Mouse (Mus musculus): Measurements from ENCODE around the gene Cyfip2. TPM values are rescaled to one million over a fixed set of nuclear protein-coding genes. Genes with fewer than 3 reads are reported as not detected.

Cyfip2 gene
- polyA plus RNA-seq, 1 experiment = 0.77 TPM

DNA sequence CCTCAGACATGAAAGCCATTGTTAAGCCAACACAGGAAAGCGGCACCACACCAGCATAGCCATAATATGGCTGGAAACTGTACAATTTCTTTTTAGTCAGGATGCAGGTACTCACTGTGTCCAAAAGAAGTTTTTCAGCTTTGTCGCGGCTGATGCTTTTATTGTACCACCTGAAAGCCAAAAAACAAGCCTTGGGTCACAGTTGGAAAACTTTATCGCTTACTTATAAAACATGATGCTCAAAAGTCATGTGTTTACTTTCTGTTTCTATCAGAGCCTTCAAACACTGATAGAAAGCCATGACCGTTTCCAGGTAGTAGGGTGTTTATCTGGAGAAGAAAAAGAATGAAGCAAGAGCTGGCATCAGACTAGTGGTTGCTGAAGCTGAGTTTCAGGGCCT lies 35.1 kb upstream of the Cyfip2 start:
- H3K36me3 ChIP-seq (ENCODE audit: control insufficient read depth, insufficient read depth) = no peaks in the 10 kb centered on the region
- H3ac ChIP-seq (ENCODE audit: control insufficient read depth, insufficient read length, low read depth) = no peak overlapping the region
- no peak overlapping the region for H3K4me3 ChIP-seq (ENCODE audit: insufficient read depth, poor library complexity, severe bottlenecking)
- H3K79me2 ChIP-seq (ENCODE audit: control insufficient read depth, insufficient read depth) = no peaks in the 10 kb centered on the region
- TF ChIP-seq MYOD1 (IDR thresholded peaks at IDR 0.05; ENCODE audit: control insufficient read depth, insufficient read length, low read depth) (no peak), CTCF (IDR thresholded peaks at IDR 0.05; ENCODE audit: control insufficient read depth, insufficient read depth, insufficient read length) (no peak)
- peaks cover 3% of the 10 kb centered on the region for H3K27me3 ChIP-seq (ENCODE audit: control insufficient read depth, insufficient read depth, insufficient read length)
- no peaks in the 10 kb centered on the region for H3K79me3 ChIP-seq (ENCODE audit: low read depth)

DNA sequence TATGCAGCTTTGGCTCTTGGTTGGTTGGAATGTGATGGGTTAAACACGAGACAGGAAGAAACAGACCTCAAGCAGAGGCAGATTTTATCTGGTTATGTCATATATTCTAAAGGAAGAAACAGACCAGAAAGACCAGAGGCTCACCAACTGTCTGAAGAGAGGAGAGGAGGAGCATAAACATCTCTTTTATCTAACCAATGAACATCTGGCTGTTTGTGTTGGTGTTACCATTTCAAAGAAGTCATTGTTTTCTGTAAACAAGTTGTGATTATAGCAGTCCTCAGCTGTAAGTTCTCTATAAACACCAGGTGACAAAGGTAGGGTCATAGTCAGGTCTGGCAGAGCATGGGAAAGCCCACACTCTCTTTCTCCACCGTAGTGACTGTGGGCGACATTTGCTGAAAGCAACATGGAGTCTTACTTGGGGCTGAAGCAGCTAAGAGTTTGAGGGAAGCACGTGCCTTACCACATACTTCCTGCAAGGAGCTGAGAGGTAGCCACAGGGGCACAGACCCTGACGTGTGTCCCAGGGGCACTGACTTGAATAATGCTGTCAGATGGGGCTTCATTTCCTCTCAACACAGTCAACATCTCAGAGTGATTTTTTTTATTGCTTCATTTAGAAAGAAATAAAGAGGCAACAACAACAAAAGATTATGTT lies 31.4 kb upstream of the Cyfip2 start:
- Histone ChIP-seq H3K4me3 (ENCODE audit: insufficient read depth, poor library complexity, severe bottlenecking) (no peak overlapping the region), H3K79me2 (ENCODE audit: control insufficient read depth, insufficient read depth) (no peaks in the 10 kb centered on the region), H3ac (ENCODE audit: control insufficient read depth, insufficient read length, low read depth) (no peak overlapping the region), H3K79me3 (ENCODE audit: low read depth) (no peaks in the 10 kb centered on the region), H3K27me3 (ENCODE audit: control insufficient read depth, insufficient read depth, insufficient read length) (peaks cover 3% of the 10 kb centered on the region), H3K36me3 (ENCODE audit: control insufficient read depth, insufficient read depth) (no peaks in the 10 kb centered on the region)
- no peak for TF ChIP-seq MYOD1 (IDR thresholded peaks at IDR 0.05; ENCODE audit: control insufficient read depth, insufficient read length, low read depth)
- no peak for TF ChIP-seq MYOG (IDR thresholded peaks at IDR 0.05; ENCODE audit: control insufficient read depth, extremely low read depth, insufficient read length)
- TF ChIP-seq CTCF (IDR thresholded peaks at IDR 0.05; ENCODE audit: control insufficient read depth, insufficient read depth, insufficient read length) = no peak
- TF ChIP-seq MAX (IDR thresholded peaks at IDR 0.05) = no peak
- no peak for TF ChIP-seq FOSL1 (IDR thresholded peaks at IDR 0.05; ENCODE audit: insufficient read depth, low read length, poor library complexity, severe bottlenecking)
- no peak for TF ChIP-seq USF1 (IDR thresholded peaks at IDR 0.05; ENCODE audit: low read depth)
- no peak for TF ChIP-seq CEBPB (IDR thresholded peaks at IDR 0.05; ENCODE audit: low read depth)

DNA sequence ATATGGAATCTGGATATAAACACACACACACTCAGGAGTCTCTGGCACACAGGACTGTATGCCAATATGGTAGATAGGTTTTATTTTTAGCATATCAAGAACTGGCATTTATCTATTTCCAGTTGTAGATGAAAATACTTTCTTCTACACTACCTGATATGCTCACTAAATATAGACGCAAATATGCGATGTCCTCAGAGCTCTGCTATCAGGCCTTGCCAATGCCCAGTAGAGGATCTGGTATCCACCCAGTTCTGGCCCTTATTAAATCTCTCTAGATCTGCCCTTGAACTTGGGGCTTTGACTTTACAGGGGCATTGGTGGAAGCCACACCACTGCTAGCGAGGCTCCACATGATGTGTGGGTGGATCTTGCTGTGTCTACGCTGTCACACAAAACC lies 29.3 kb upstream of the Cyfip2 start:
- Histone ChIP-seq H3K4me3 (ENCODE audit: insufficient read depth, poor library complexity, severe bottlenecking) (no peak overlapping the region), H3K36me3 (ENCODE audit: control insufficient read depth, insufficient read depth) (no peaks in the 10 kb centered on the region), H3ac (ENCODE audit: control insufficient read depth, insufficient read length, low read depth) (no peak overlapping the region), H3K79me3 (ENCODE audit: low read depth) (no peaks in the 10 kb centered on the region), H3K27me3 (ENCODE audit: control insufficient read depth, insufficient read depth, insufficient read length) (peaks cover 3% of the 10 kb centered on the region), H3K79me2 (ENCODE audit: control insufficient read depth, insufficient read depth) (no peaks in the 10 kb centered on the region)
- TF ChIP-seq MAX (IDR thresholded peaks at IDR 0.05) (no peak), USF1 (IDR thresholded peaks at IDR 0.05; ENCODE audit: low read depth) (no peak), CEBPB (IDR thresholded peaks at IDR 0.05; ENCODE audit: low read depth) (no peak), MYOD1 (IDR thresholded peaks at IDR 0.05; ENCODE audit: control insufficient read depth, insufficient read length, low read depth) (no peak), MYOG (IDR thresholded peaks at IDR 0.05; ENCODE audit: control insufficient read depth, extremely low read depth, insufficient read length) (no peak), CTCF (IDR thresholded peaks at IDR 0.05; ENCODE audit: control insufficient read depth, insufficient read depth, insufficient read length) (no peak), FOSL1 (IDR thresholded peaks at IDR 0.05; ENCODE audit: insufficient read depth, low read length, poor library complexity, severe bottlenecking) (no peak)

DNA sequence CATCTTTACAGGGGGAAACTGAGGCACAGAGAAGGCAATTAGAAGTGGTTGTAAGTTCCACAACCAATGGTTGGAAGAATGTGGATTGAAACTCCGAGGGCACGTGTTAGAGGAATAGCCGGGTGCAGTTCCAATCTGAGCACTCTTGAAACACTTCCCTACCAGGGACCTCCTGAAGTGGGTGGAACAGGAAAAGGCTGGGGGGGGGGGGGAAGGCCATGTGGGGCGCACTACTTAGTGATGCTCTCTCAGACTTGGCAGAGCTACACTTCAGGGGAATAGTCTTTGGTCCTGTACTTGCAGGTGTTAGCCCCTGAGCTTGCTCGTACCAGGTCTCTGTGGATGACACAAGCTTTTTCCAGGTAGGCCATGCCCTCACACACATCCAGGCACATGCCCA lies 23.4 kb upstream of the Cyfip2 start:
- TF ChIP-seq CEBPB (IDR thresholded peaks at IDR 0.05; ENCODE audit: low read depth) (no peak), CTCF (IDR thresholded peaks at IDR 0.05; ENCODE audit: control insufficient read depth, insufficient read depth, insufficient read length) (no peak), FOSL1 (IDR thresholded peaks at IDR 0.05; ENCODE audit: insufficient read depth, low read length, poor library complexity, severe bottlenecking) (no peak), USF1 (IDR thresholded peaks at IDR 0.05; ENCODE audit: low read depth) (no peak), MAX (IDR thresholded peaks at IDR 0.05) (no peak), MYOD1 (IDR thresholded peaks at IDR 0.05; ENCODE audit: control insufficient read depth, insufficient read length, low read depth) (no peak)
- H3K79me2 ChIP-seq (ENCODE audit: control insufficient read depth, insufficient read depth) = no peaks in the 10 kb centered on the region
- H3K27me3 ChIP-seq (ENCODE audit: control insufficient read depth, insufficient read depth, insufficient read length) = peaks cover 4% of the 10 kb centered on the region
- no peak overlapping the region for H3K4me3 ChIP-seq (ENCODE audit: insufficient read depth, poor library complexity, severe bottlenecking)
- H3K79me3 ChIP-seq (ENCODE audit: low read depth) = no peaks in the 10 kb centered on the region
- no peaks in the 10 kb centered on the region for H3K36me3 ChIP-seq (ENCODE audit: control insufficient read depth, insufficient read depth)
- H3ac ChIP-seq (ENCODE audit: control insufficient read depth, insufficient read length, low read depth) = no peak overlapping the region

DNA sequence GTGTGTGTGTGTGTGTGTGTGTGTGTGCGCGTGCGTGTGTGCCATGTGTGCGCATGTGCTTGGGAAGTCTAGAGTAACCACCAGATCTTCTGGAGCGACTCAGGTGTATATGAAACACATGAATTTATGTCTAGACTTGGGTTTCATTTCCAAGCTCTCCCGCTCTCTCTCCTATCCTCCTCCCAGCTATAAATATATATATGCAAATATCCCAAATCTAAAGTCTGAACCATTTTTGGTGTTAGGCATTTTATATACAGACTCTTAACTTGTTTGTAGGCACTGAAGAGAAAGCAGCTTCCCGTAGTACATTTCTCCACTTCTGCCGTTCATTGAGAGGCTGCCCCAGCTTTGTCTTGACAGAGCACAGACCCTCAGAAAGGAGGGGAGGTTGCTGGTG lies 19.6 kb upstream of the Cyfip2 start:
- TF ChIP-seq MYOG (IDR thresholded peaks at IDR 0.05; ENCODE audit: control insufficient read depth, extremely low read depth, insufficient read length) = no peak
- no peak for TF ChIP-seq USF1 (IDR thresholded peaks at IDR 0.05; ENCODE audit: low read depth)
- TF ChIP-seq CTCF (IDR thresholded peaks at IDR 0.05; ENCODE audit: control insufficient read depth, insufficient read depth, insufficient read length) = no peak
- no peak for TF ChIP-seq MYOD1 (IDR thresholded peaks at IDR 0.05; ENCODE audit: control insufficient read depth, insufficient read length, low read depth)
- TF ChIP-seq FOSL1 (IDR thresholded peaks at IDR 0.05; ENCODE audit: insufficient read depth, low read length, poor library complexity, severe bottlenecking) = no peak
- TF ChIP-seq MAX (IDR thresholded peaks at IDR 0.05) = no peak
- TF ChIP-seq CEBPB (IDR thresholded peaks at IDR 0.05; ENCODE audit: low read depth) = no peak
- H3K4me3 ChIP-seq (ENCODE audit: insufficient read depth, poor library complexity, severe bottlenecking) = no peak overlapping the region
- no peaks in the 10 kb centered on the region for H3K79me3 ChIP-seq (ENCODE audit: low read depth)
- no peak overlapping the region for H3ac ChIP-seq (ENCODE audit: control insufficient read depth, insufficient read length, low read depth)
- no peaks in the 10 kb centered on the region for H3K36me3 ChIP-seq (ENCODE audit: control insufficient read depth, insufficient read depth)
- H3K79me2 ChIP-seq (ENCODE audit: control insufficient read depth, insufficient read depth) = no peaks in the 10 kb centered on the region
- H3K27me3 ChIP-seq (ENCODE audit: control insufficient read depth, insufficient read depth, insufficient read length) = peaks cover 4% of the 10 kb centered on the region

All from C2C12 (cell line).